Mouse (Mus musculus) midbrain, embryonic 14.5 days (tissue): ENCODE results near the gene Ccdc158. TPM values are rescaled to one million over a fixed set of nuclear protein-coding genes. Genes with fewer than 3 reads are reported as not detected.

Experiments
- ATAC-seq: fragments of 200-750 bp; cut with Nextera tagmentation; 2 replicates; pipeline ENCODE4 v1.8.0; 2017; ENCODE audit warnings: moderate number of reproducible peaks, moderate library complexity; ENCODE audit not compliant: low FRiP score, low TSS enrichment
- DNase-seq: peaks from one replicate; pipeline ENCODE4 v3.0.0-alpha.2; 2015
- H3K27ac ChIP-seq: fragments of 300-500 bp; sonication (generic); replicated peaks from 2 replicates; pipeline ENCODE4 v1.5.1; 2014; ENCODE audit warnings: mild to moderate bottlenecking, low read depth, low read length, moderate library complexity
- H3K27me3 ChIP-seq: fragments of 300-500 bp; sonication (generic); 2 replicates; pipeline ENCODE4 v1.6.1; 2014; ENCODE audit warnings: low read length, control low read depth, mixed read lengths; ENCODE audit not compliant: control insufficient read depth, insufficient read depth
- H3K36me3 ChIP-seq: fragments of 300-500 bp; sonication (generic); 2 replicates; pipeline ENCODE4 v1.6.1; 2014; ENCODE audit warnings: low read length, control low read depth; ENCODE audit not compliant: control insufficient read depth, insufficient read depth
- H3K4me1 ChIP-seq: fragments of 300-500 bp; sonication (generic); 2 replicates; pipeline ENCODE4 v1.6.1; 2014; ENCODE audit warnings: mild to moderate bottlenecking, antibody characterized with exemption, low read length, control low read depth; ENCODE audit not compliant: control insufficient read depth, insufficient read depth
- H3K4me2 ChIP-seq: fragments of 300-500 bp; sonication (generic); 2 replicates; pipeline ENCODE4 v1.6.1; 2014; ENCODE audit warnings: mild to moderate bottlenecking, low read length, moderate library complexity
- H3K4me3 ChIP-seq: fragments of 300-500 bp; sonication (generic); replicated peaks from 2 replicates; pipeline ENCODE4 v1.5.1; 2014; ENCODE audit warnings: low read depth, low read length
- H3K9ac ChIP-seq: fragments of 300-500 bp; sonication (generic); replicated peaks from 2 replicates; pipeline ENCODE4 v1.6.1; 2014; ENCODE audit warnings: mild to moderate bottlenecking, low read length, moderate library complexity
- H3K9me3 ChIP-seq: fragments of 300-500 bp; sonication (generic); 2 replicates; pipeline ENCODE4 v1.6.1; 2016; ENCODE audit warnings: low read length, control low read depth, mixed read lengths; ENCODE audit not compliant: control insufficient read depth
- WGBS: fragments of 180-500 bp; shearing (Covaris S2); extraction: QIAGEN DNeasy Blood & Tissue Kit; methylation state at CpG from one replicate; pipeline ENCODE4 v1.1.7; 2014; 5-methylcytosine and 5-hydroxymethylcytosine counted together
- polyA plus RNA-seq: library from polyadenylated mRNA; unstranded; fragments of >200 nt; fragmentation: Nextera tagmentation; extraction: Ambion mirVana; gene quantifications from 2 replicates; pipeline ENCODE4 v1.2.1, GENCODE M21; 2014

The Ccdc158 gene
- polyA plus RNA-seq, 1 experiment from 2014 or later, result 0.43 TPM

GRCm38 (mm10) chr5:92693744-92694143, 18.7 kb upstream of the Ccdc158 start:
- DNase-seq (no peak), ATAC-seq (no peak)
- H3K4me1 ChIP-seq, result no peaks in the 10 kb centered on the region
- no peak overlapping the region for H3K9ac ChIP-seq
- H3K27ac ChIP-seq, result no peak overlapping the region
- H3K36me3 ChIP-seq, result no peaks in the 10 kb centered on the region
- no peak overlapping the region for H3K4me2 ChIP-seq
- H3K27me3 ChIP-seq, result no peaks in the 10 kb centered on the region
- no peaks in the 10 kb centered on the region for H3K9me3 ChIP-seq
- WGBS, result 93% methylated on average over 3 of the region's 3 CpGs
- H3K4me3 ChIP-seq, result no peak overlapping the region

GRCm38 (mm10) chr5:92692206-92693007, 17.3 kb upstream of the Ccdc158 start:
- ATAC-seq (no peak), DNase-seq (no peak)
- no peaks in the 10 kb centered on the region for H3K27me3 ChIP-seq
- no peak overlapping the region for H3K4me3 ChIP-seq
- no peaks in the 10 kb centered on the region for H3K9me3 ChIP-seq
- 77% methylated on average over 16 of the region's 16 CpGs for WGBS
- H3K4me2 ChIP-seq, result no peak overlapping the region
- no peak overlapping the region for H3K9ac ChIP-seq
- no peaks in the 10 kb centered on the region for H3K36me3 ChIP-seq
- H3K4me1 ChIP-seq, result no peaks in the 10 kb centered on the region
- H3K27ac ChIP-seq, result no peak overlapping the region

GRCm38 (mm10) chr5:92688569-92688968, 13.5 kb upstream of the Ccdc158 start:
- H3K36me3 ChIP-seq, result no peaks in the 10 kb centered on the region
- H3K9me3 ChIP-seq, result no peaks in the 10 kb centered on the region
- H3K27me3 ChIP-seq, result no peaks in the 10 kb centered on the region
- H3K4me2 ChIP-seq, result no peak overlapping the region
- no peak overlapping the region for H3K4me3 ChIP-seq
- DNase-seq (no peak), ATAC-seq (no peak)
- no peak overlapping the region for H3K27ac ChIP-seq
- WGBS, result 92% methylated on average over 9 of the region's 9 CpGs
- no peaks in the 10 kb centered on the region for H3K4me1 ChIP-seq
- no peak overlapping the region for H3K9ac ChIP-seq

- no peak for ATAC-seq
Observed at GRCm38 (mm10) chr5:92688124-92688523, 13.1 kb upstream of the Ccdc158 start.

GRCm38 (mm10) chr5:92684715-92685460, 9.8 kb upstream of the Ccdc158 start:
- no peak for ATAC-seq
- Histone ChIP-seq H3K4me2 (no peak overlapping the region), H3K4me1 (no peaks in the 10 kb centered on the region), H3K9me3 (no peaks in the 10 kb centered on the region), H3K36me3 (no peaks in the 10 kb centered on the region), H3K4me3 (no peak overlapping the region), H3K27ac (no peak overlapping the region), H3K9ac (no peak overlapping the region), H3K27me3 (0 out of 2 replicates have a peak, but pooled peaks cover 3% of the 10 kb centered on the region)
- WGBS, result 85% methylated on average over 16 of the region's 16 CpGs
- no peak for DNase-seq

More at GRCm38 (mm10) chr5:92688124-92688523, 13.1 kb upstream of the Ccdc158 start:
- Histone ChIP-seq H3K4me1 (no peaks in the 10 kb centered on the region), H3K36me3 (no peaks in the 10 kb centered on the region), H3K4me2 (no peak overlapping the region), H3K27ac (no peak overlapping the region), H3K27me3 (no peaks in the 10 kb centered on the region), H3K4me3 (no peak overlapping the region), H3K9ac (no peak overlapping the region), H3K9me3 (no peaks in the 10 kb centered on the region)
- no peak for DNase-seq
- 85% methylated on average over 5 of the region's 5 CpGs for WGBS

GRCm38 (mm10) chr5:92683871-92684475, 8.9 kb upstream of the Ccdc158 start:
- Histone ChIP-seq H3K27ac (no peak overlapping the region), H3K4me2 (peak overlapping the region; percentile 91), H3K4me3 (peak overlapping the region; percentile 47), H3K9ac (no peak overlapping the region), H3K4me1 (no peaks in the 10 kb centered on the region), H3K36me3 (no peaks in the 10 kb centered on the region), H3K27me3 (0 out of 2 replicates have a peak, but pooled peaks cover 3% of the 10 kb centered on the region), H3K9me3 (no peaks in the 10 kb centered on the region)
- ATAC-seq (no peak), DNase-seq (no peak)
- 9% methylated on average over 9 of the region's 9 CpGs for WGBS

- under 1% methylated on average over 26 of the region's 26 CpGs for WGBS
- ATAC-seq (peak; percentile 18; the same call in 1 of the 2 replicates), DNase-seq (peak; percentile 66)
- H3K4me1 ChIP-seq, result no peaks in the 10 kb centered on the region
- H3K9me3 ChIP-seq, result no peaks in the 10 kb centered on the region
- H3K27me3 ChIP-seq, result 0 out of 2 replicates have a peak, but pooled peaks cover 3% of the 10 kb centered on the region
- H3K9ac ChIP-seq, result peak within 1 kb of the TSS; percentile 65
- peak within 1 kb of the TSS; percentile 47 for H3K4me3 ChIP-seq
- peak within 1 kb of the TSS; percentile 57; the same call in 1 of the 2 replicates for H3K27ac ChIP-seq
- H3K4me2 ChIP-seq, result peak within 1 kb of the TSS; percentile 91
- no peaks in the 10 kb centered on the region for H3K36me3 ChIP-seq
Observed at GRCm38 (mm10) chr5:92683351-92683807, 8.3 kb upstream of the Ccdc158 start, which contains the start of gene Shroom3. Shroom3 (plus strand) TSS chr5:92683435.

- under 1% methylated on average over 39 of the region's 39 CpGs for WGBS
Observed at GRCm38 (mm10) chr5:92682621-92683348, 7.7 kb upstream of the Ccdc158 start.

More at GRCm38 (mm10) chr5:92682621-92683348, 7.7 kb upstream of the Ccdc158 start:
- DNase-seq, result peak; percentile 71
- Histone ChIP-seq H3K4me2 (peak overlapping the region; percentile 91), H3K4me3 (peak overlapping the region; percentile 47), H3K36me3 (no peaks in the 10 kb centered on the region), H3K9me3 (no peaks in the 10 kb centered on the region), H3K4me1 (no peaks in the 10 kb centered on the region), H3K27ac (peak overlapping the region; percentile 57; the same call in 1 of the 2 replicates), H3K27me3 (0 out of 2 replicates have a peak, but pooled peaks cover 3% of the 10 kb centered on the region), H3K9ac (peak overlapping the region; percentile 65)
- ATAC-seq, result no peak
